Mouse (Mus musculus) retina, adult 2 months (tissue): ENCODE measurements around the gene Slc44a5.
"Not testable (repeated sequence)": the region's sequence is repeated elsewhere in the genome, so short reads cannot be mapped to it uniquely, and the experiment has no call there.

ENCODE experiments used
- DNase-seq: peaks from one replicate; pipeline ENCODE4 v3.0.0-alpha.2; 2012; ENCODE audit warnings: low read depth, low spot score

Gene Slc44a5

GRCm38 (mm10) chr3:154093745-154094322 lies 120.6 kb downstream of the Slc44a5 start:
- DNase-seq: no peak

GRCm38 (mm10) chr3:154101671-154102070 lies 128.4 kb downstream of the Slc44a5 start:
- no peak for DNase-seq

GRCm38 (mm10) chr3:154110528-154110927 lies 137.3 kb downstream of the Slc44a5 start:
- DNase-seq: no peak

GRCm38 (mm10) chr3:154111221-154111620 lies 138.0 kb downstream of the Slc44a5 start:
- DNase-seq: no peak

GRCm38 (mm10) chr3:154114991-154115390 lies 141.8 kb downstream of the Slc44a5 start:
- DNase-seq: no peak

- DNase-seq: no peak
Observed at GRCm38 (mm10) chr3:154115478-154115877, 142.2 kb downstream of the Slc44a5 start.

- no peak for DNase-seq
Observed at GRCm38 (mm10) chr3:154116000-154116399, 142.8 kb downstream of the Slc44a5 start.

GRCm38 (mm10) chr3:154118992-154119603 lies 145.9 kb downstream of the Slc44a5 start:
- no peak for DNase-seq

GRCm38 (mm10) chr3:154122531-154122930 lies 149.3 kb downstream of the Slc44a5 start:
- no peak for DNase-seq

GRCm38 (mm10) chr3:154124890-154125575 lies 151.8 kb downstream of the Slc44a5 start:
- no peak for DNase-seq

GRCm38 (mm10) chr3:154125768-154126376 lies 152.6 kb downstream of the Slc44a5 start:
- DNase-seq: no peak

GRCm38 (mm10) chr3:154127246-154127645 lies 154.0 kb downstream of the Slc44a5 start:
- DNase-seq: no peak

GRCm38 (mm10) chr3:154129036-154129435 lies 155.8 kb downstream of the Slc44a5 start:
- no peak for DNase-seq

- DNase-seq: no peak
Observed at GRCm38 (mm10) chr3:154130431-154131114, 157.3 kb downstream of the Slc44a5 start.

- no peak for DNase-seq
Observed at GRCm38 (mm10) chr3:154133986-154134385, 160.8 kb downstream of the Slc44a5 start.

- DNase-seq: no peak
Observed at GRCm38 (mm10) chr3:154134701-154135100, 161.5 kb downstream of the Slc44a5 start.

GRCm38 (mm10) chr3:154136501-154136900 lies 163.3 kb downstream of the Slc44a5 start:
- no peak for DNase-seq

GRCm38 (mm10) chr3:154141346-154141745 lies 168.1 kb downstream of the Slc44a5 start:
- no peak for DNase-seq

GRCm38 (mm10) chr3:154142618-154143017 lies 169.4 kb downstream of the Slc44a5 start:
- DNase-seq: no peak

- DNase-seq: no peak
Observed at GRCm38 (mm10) chr3:154145750-154146149, 172.5 kb downstream of the Slc44a5 start.

GRCm38 (mm10) chr3:154149778-154150177 lies 176.5 kb downstream of the Slc44a5 start:
- DNase-seq: no peak

GRCm38 (mm10) chr3:154153541-154153940 lies 180.3 kb downstream of the Slc44a5 start:
- not testable (repeated sequence) for DNase-seq
